Mouse (Mus musculus): ENCODE data around the gene B020011L13Rik. TPM values are rescaled to one million over a fixed set of nuclear protein-coding genes. Genes with fewer than 3 reads are reported as not detected.
"Not testable (repeated sequence)": the region's sequence is repeated elsewhere in the genome, so short reads cannot be mapped to it uniquely, and the experiment has no call there.

B020011L13Rik gene
- polyA plus RNA-seq (2012; ENCODE audit: insufficient read depth, insufficient read length, missing spikeins): not detected in 2 replicates

- H3K4me3 ChIP-seq (ENCODE audit: insufficient read depth, low read depth, low read length); H3K4me1 ChIP-seq (ENCODE audit: control insufficient read depth, insufficient read depth, insufficient read length, low read length); H3K27ac ChIP-seq (replicated peaks; ENCODE audit: low read depth, low read length): not testable (repeated sequence)
Measured at GRCm38 (mm10) chr1:117780833-117781232, at the start of gene B020011L13Rik. Gene B020011L13Rik (plus strand): TSS chr1:117781133.

DNA sequence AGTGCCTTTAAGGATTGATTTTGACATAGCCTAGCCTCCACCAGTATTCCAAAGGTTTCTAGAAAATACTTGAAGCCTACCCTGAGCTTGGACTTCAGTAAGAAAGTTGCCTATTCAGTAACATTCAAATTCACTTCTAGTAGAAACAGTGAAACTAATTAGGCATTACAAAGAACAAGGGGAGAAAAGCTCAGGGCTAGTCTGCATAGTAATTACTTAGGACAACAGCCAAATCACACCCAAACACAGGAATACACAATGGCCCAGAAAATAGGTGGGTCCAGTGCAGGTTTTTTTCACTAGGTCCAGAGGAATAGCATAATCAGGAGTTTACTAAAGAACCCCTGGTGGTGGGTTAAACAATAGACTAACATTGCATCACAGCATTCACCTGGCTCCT, 35.3 kb downstream of the B020011L13Rik start:
- not testable (repeated sequence) for H3K27ac ChIP-seq (replicated peaks; ENCODE audit: low read depth, low read length); H3K4me3 ChIP-seq (ENCODE audit: insufficient read depth, low read depth, low read length); H3K4me1 ChIP-seq (ENCODE audit: control insufficient read depth, insufficient read depth, insufficient read length, low read length)

DNA sequence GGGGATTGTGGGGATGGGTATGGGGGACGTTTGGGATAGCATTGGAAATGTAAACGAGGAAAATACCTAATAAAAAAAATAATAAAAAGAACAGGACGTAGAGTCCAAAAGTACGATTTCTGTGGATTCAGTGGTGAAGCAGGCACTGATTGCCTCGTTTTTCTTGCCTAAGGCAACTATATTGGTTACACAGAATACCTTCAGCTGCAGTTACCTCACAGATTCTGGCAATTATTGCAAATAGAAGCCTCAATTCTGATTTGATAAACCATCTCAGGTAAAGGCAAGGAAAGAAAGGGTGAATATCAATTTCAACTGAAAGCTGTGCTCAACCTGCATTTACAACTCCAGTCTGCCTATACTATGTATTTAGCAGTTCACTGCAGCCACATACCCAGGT, 48.8 kb downstream of the B020011L13Rik start, which contains the start of gene Gm28360:
Gene Gm28360, plus strand, starts transcription at position 301 of the 400 bp plus-strand sequence.
- not testable (repeated sequence) for H3K4me1 ChIP-seq (ENCODE audit: control insufficient read depth, insufficient read depth, insufficient read length, low read length); H3K4me3 ChIP-seq (ENCODE audit: insufficient read depth, low read depth, low read length); H3K27ac ChIP-seq (replicated peaks; ENCODE audit: low read depth, low read length)

GRCm38 (mm10) chr1:117851718-117852117, 70.8 kb downstream of the B020011L13Rik start:
- H3K27ac ChIP-seq (replicated peaks; ENCODE audit: low read depth, low read length); H3K4me1 ChIP-seq (ENCODE audit: control insufficient read depth, insufficient read depth, insufficient read length, low read length): not testable (repeated sequence)

More at GRCm38 (mm10) chr1:117851718-117852117, 70.8 kb downstream of the B020011L13Rik start:
- not testable (repeated sequence) for H3K4me3 ChIP-seq (ENCODE audit: insufficient read depth, low read depth, low read length)

Other genes with a start within 250 kb of the B020011L13Rik start
- gene Gm28363, start 84.0 kb upstream of the B020011L13Rik start, polyA plus RNA-seq (2012; ENCODE audit: insufficient read depth, insufficient read length, missing spikeins): not detected in 2 replicates
- not detected in 2 replicates for gene Gm28360, start 48.9 kb downstream of the B020011L13Rik start, polyA plus RNA-seq (2012; ENCODE audit: insufficient read depth, insufficient read length, missing spikeins)
- gene Gm28168, start 146.9 kb downstream of the B020011L13Rik start, polyA plus RNA-seq (2012; ENCODE audit: insufficient read depth, insufficient read length, missing spikeins): not detected in 2 replicates
- gene Gm7145, start 184.8 kb downstream of the B020011L13Rik start, polyA plus RNA-seq (2012; ENCODE audit: insufficient read depth, insufficient read length, missing spikeins): not detected in 2 replicates

Data from brown adipose tissue, adult 24 weeks (tissue).